Mouse (Mus musculus) liver, postnatal 0 days (tissue): ENCODE data around the gene Tex21. TPM values are rescaled to one million over a fixed set of nuclear protein-coding genes. Genes with fewer than 3 reads are reported as not detected.

Experiments used
- ATAC-seq: fragments of 200-750 bp; cut with Nextera tagmentation; 2 replicates; pipeline ENCODE4 v1.8.0; 2017; ENCODE audit warnings: mild to moderate bottlenecking, moderate library complexity
- DNase-seq: peaks from one replicate; pipeline ENCODE4 v3.0.0-alpha.2; 2016
- H3K27ac ChIP-seq: fragments of 300-500 bp; sonication (generic); 2 replicates; pipeline ENCODE4 v1.5.1; 2014; ENCODE audit warnings: antibody characterized with exemption, moderate library complexity, mild to moderate bottlenecking, low read depth
- H3K27me3 ChIP-seq: fragments of 300-500 bp; sonication (generic); 2 replicates; pipeline ENCODE4 v1.6.1; 2014; ENCODE audit warnings: low read length, control low read depth, mixed read lengths; ENCODE audit not compliant: insufficient read depth
- H3K36me3 ChIP-seq: fragments of 300-500 bp; sonication (generic); replicated peaks from 2 replicates; pipeline ENCODE4 v1.6.1; 2014; ENCODE audit warnings: mild to moderate bottlenecking, control low read depth, low read length, moderate library complexity, mixed read lengths; ENCODE audit not compliant: insufficient read depth
- H3K4me1 ChIP-seq: fragments of 300-500 bp; sonication (generic); 2 replicates; pipeline ENCODE4 v1.6.1; 2014; ENCODE audit warnings: antibody characterized with exemption, mild to moderate bottlenecking, control low read depth; ENCODE audit not compliant: insufficient read depth
- H3K4me2 ChIP-seq: fragments of 300-500 bp; sonication (generic); 2 replicates; pipeline ENCODE4 v1.6.1; 2014; ENCODE audit warnings: low read depth, mild to moderate bottlenecking, low read length, moderate library complexity, mixed read lengths
- H3K4me3 ChIP-seq: fragments of 300-500 bp; sonication (generic); 2 replicates; pipeline ENCODE4 v1.5.1; 2014; ENCODE audit warnings: low read depth, low read length
- H3K9ac ChIP-seq: fragments of 300-500 bp; sonication (generic); replicated peaks from 2 replicates; pipeline ENCODE4 v1.6.1; 2014; ENCODE audit warnings: mild to moderate bottlenecking, moderate library complexity
- H3K9me3 ChIP-seq: fragments of 300-500 bp; sonication (generic); 2 replicates; pipeline ENCODE4 v1.6.1; 2016; ENCODE audit warnings: mild to moderate bottlenecking, control low read depth, low read length, mixed read lengths
- CTCF ChIP-seq: sonication (generic); IDR thresholded peaks from 2 replicates; pipeline ENCODE4 v1.5.1; 2016; ENCODE audit warnings: antibody characterized with exemption, low read depth
- EP300 ChIP-seq: IDR thresholded peaks from 2 replicates; pipeline ENCODE4 v1.6.1; 2016; ENCODE audit warnings: antibody characterized with exemption, low read depth, mild to moderate bottlenecking
- WGBS: fragments of 180-500 bp; shearing (Covaris S2); extraction: QIAGEN DNeasy Blood & Tissue Kit; methylation state at CpG from one replicate; pipeline ENCODE4 v1.1.7; 2014; ENCODE audit not compliant: insufficient replicate concordance; 5-methylcytosine and 5-hydroxymethylcytosine counted together
- polyA plus RNA-seq: library from polyadenylated mRNA; unstranded; fragments of >200 nt; fragmentation: Nextera tagmentation; extraction: Ambion mirVana; gene quantifications from 2 replicates; pipeline ENCODE4 v1.2.1, GENCODE M21; 2015

Tex21 gene
- polyA plus RNA-seq, 1 experiment from 2014 or later = not detected

GRCm38 (mm10) chr12:76282532-76283173 lies 36.1 kb upstream of the Tex21 start:
- Histone ChIP-seq H3K27me3 (no peaks in the 10 kb centered on the region), H3K4me2 (no peak overlapping the region), H3K4me3 (no peak overlapping the region), H3K36me3 (peaks cover 58% of the 10 kb centered on the region), H3K9ac (no peak overlapping the region), H3K4me1 (no peaks in the 10 kb centered on the region), H3K27ac (no peak overlapping the region), H3K9me3 (no peaks in the 10 kb centered on the region)
- ATAC-seq = no peak
- TF ChIP-seq CTCF (no peak), EP300 (no peak)
- WGBS = 92% methylated on average over 17 of the region's 17 CpGs
- no peak for DNase-seq

- Histone ChIP-seq H3K4me1 (no peaks in the 10 kb centered on the region), H3K9me3 (no peaks in the 10 kb centered on the region), H3K4me2 (no peak overlapping the region), H3K4me3 (no peak overlapping the region), H3K27ac (no peak overlapping the region), H3K9ac (no peak overlapping the region), H3K36me3 (peaks cover 56% of the 10 kb centered on the region), H3K27me3 (no peaks in the 10 kb centered on the region)
- WGBS = 69% methylated on average over 4 of the region's 4 CpGs
- TF ChIP-seq CTCF (no peak), EP300 (no peak)
- ATAC-seq = no peak
- DNase-seq = no peak
These were observed 35.6 kb upstream of the Tex21 start for GRCm38 (mm10) chr12:76282132-76282531.

GRCm38 (mm10) chr12:76281111-76281660 lies 34.6 kb upstream of the Tex21 start:
- H3K4me1 ChIP-seq = no peaks in the 10 kb centered on the region
- H3K4me2 ChIP-seq = no peak overlapping the region
- no peak overlapping the region for H3K27ac ChIP-seq
- 85% methylated on average over 2 of the region's 2 CpGs for WGBS
- H3K9ac ChIP-seq = no peak overlapping the region
- TF ChIP-seq EP300 = no peak
- TF ChIP-seq CTCF = no peak
- no peaks in the 10 kb centered on the region for H3K9me3 ChIP-seq
- peaks cover 55% of the 10 kb centered on the region for H3K36me3 ChIP-seq
- ATAC-seq (no peak), DNase-seq (no peak)
- no peak overlapping the region for H3K4me3 ChIP-seq
- H3K27me3 ChIP-seq = no peaks in the 10 kb centered on the region

- 88% methylated on average over 9 of the region's 9 CpGs for WGBS
These were observed 34.0 kb upstream of the Tex21 start for GRCm38 (mm10) chr12:76280556-76280955.

GRCm38 (mm10) chr12:76278209-76278608 lies 31.7 kb upstream of the Tex21 start:
- Histone ChIP-seq H3K4me3 (no peak overlapping the region), H3K9ac (no peak overlapping the region), H3K27ac (no peak overlapping the region), H3K27me3 (no peaks in the 10 kb centered on the region), H3K9me3 (no peaks in the 10 kb centered on the region), H3K36me3 (peaks cover 33% of the 10 kb centered on the region), H3K4me2 (no peak overlapping the region), H3K4me1 (peaks cover 6% of the 10 kb centered on the region; the same call in 1 of the 2 replicates)
- TF ChIP-seq EP300 (no peak), CTCF (no peak)
- ATAC-seq = no peak
- DNase-seq = no peak
- 66% methylated on average over 6 of the region's 6 CpGs for WGBS

More at GRCm38 (mm10) chr12:76280556-76280955, 34.0 kb upstream of the Tex21 start:
- ATAC-seq (no peak), DNase-seq (no peak)
- TF ChIP-seq CTCF (no peak), EP300 (no peak)
- Histone ChIP-seq H3K9me3 (no peaks in the 10 kb centered on the region), H3K4me3 (no peak overlapping the region), H3K36me3 (peaks cover 50% of the 10 kb centered on the region), H3K27me3 (no peaks in the 10 kb centered on the region), H3K27ac (no peak overlapping the region), H3K4me1 (no peaks in the 10 kb centered on the region), H3K4me2 (no peak overlapping the region), H3K9ac (no peak overlapping the region)

- peak; percentile 56 for DNase-seq
- TF ChIP-seq CTCF (no peak), EP300 (peak; percentile 46; the same call in 1 of the 2 replicates)
- H3K27ac ChIP-seq = peak overlapping the region; percentile 88
These were observed 26.3 kb upstream of the Tex21 start for GRCm38 (mm10) chr12:76272610-76273524.

More at GRCm38 (mm10) chr12:76272610-76273524, 26.3 kb upstream of the Tex21 start:
- 58% methylated on average over 10 of the region's 10 CpGs for WGBS
- peaks cover 8% of the 10 kb centered on the region; the same call in 1 of the 2 replicates for H3K36me3 ChIP-seq
- no peak overlapping the region for H3K4me3 ChIP-seq
- ATAC-seq = peak; percentile 89
- peaks cover 12% of the 10 kb centered on the region; the same call in 1 of the 2 replicates for H3K4me1 ChIP-seq
- no peak overlapping the region for H3K4me2 ChIP-seq
- H3K9ac ChIP-seq = no peak overlapping the region
- no peaks in the 10 kb centered on the region for H3K27me3 ChIP-seq
- H3K9me3 ChIP-seq = no peaks in the 10 kb centered on the region
